Mouse (Mus musculus) MEL (cell line): ENCODE data around the gene Anxa2. TPM values are rescaled to one million over a fixed set of nuclear protein-coding genes. Genes with fewer than 3 reads are reported as not detected.

Experiments
- DNase-seq: peaks from one replicate; pipeline ENCODE4 v3.0.0; 2011; ENCODE audit warnings: low read depth, low spot score
- H3K27ac ChIP-seq: 2 replicates; pipeline ENCODE4 v1.5.1; 2012; ENCODE audit warnings: low read depth, mild to moderate bottlenecking, control low read depth, low read length, moderate library complexity; ENCODE audit not compliant: control insufficient read depth
- H3K27me3 ChIP-seq, 2 experiments: fragments of 150-350 bp in 1 of 2; sonication (generic) in 1 of 2; 2 replicates each; pipeline ENCODE4 v1.6.1; 2012; ENCODE audit warnings: low read length in 2 of 2, mild to moderate bottlenecking in 2 of 2, improper control_type of control experiment in 1 of 2, moderate library complexity in 1 of 2; ENCODE audit not compliant: insufficient read depth in 2 of 2, control insufficient read depth in 1 of 2
- H3K36me3 ChIP-seq, 2 experiments: 2 replicates each; pipeline ENCODE4 v1.6.1; 2012 to 2014; ENCODE audit warnings: low read length in 2 of 2, improper control_type of control experiment in 1 of 2, inconsistent platforms in 1 of 2, mild to moderate bottlenecking in 1 of 2; ENCODE audit not compliant: insufficient read depth in 2 of 2, control insufficient read depth in 1 of 2
- H3K4me1 ChIP-seq, 2 experiments: fragments of 150-350 bp in 1 of 2; sonication (generic) in 1 of 2; 2 replicates each; pipeline ENCODE4 v1.6.1; 2012; ENCODE audit warnings: low read length in 2 of 2, improper control_type of control experiment in 1 of 2, mild to moderate bottlenecking in 1 of 2; ENCODE audit not compliant: insufficient read depth in 2 of 2, control insufficient read depth in 1 of 2
- H3K4me3 ChIP-seq, 2 experiments: fragments of 150-350 bp in 1 of 2; sonication (generic) in 1 of 2; 2 replicates each; pipeline ENCODE4 v1.5.1; 2012; ENCODE audit warnings: low read depth in 2 of 2, low read length in 2 of 2, mild to moderate bottlenecking in 2 of 2, moderate library complexity in 2 of 2, control low read depth in 1 of 2, improper control_type of control experiment in 1 of 2; ENCODE audit not compliant: control insufficient read depth in 1 of 2, insufficient read depth in 1 of 2
- H3K79me2 ChIP-seq: 2 replicates; pipeline ENCODE4 v1.6.1; 2012; ENCODE audit warnings: mild to moderate bottlenecking, low read length, moderate library complexity; ENCODE audit not compliant: control insufficient read depth, poor library complexity, insufficient read depth
- H3K9ac ChIP-seq: 2 replicates; pipeline ENCODE4 v1.6.1; 2012; ENCODE audit warnings: low read depth, mild to moderate bottlenecking, control low read depth, low read length, moderate library complexity; ENCODE audit not compliant: control insufficient read depth, poor library complexity, severe bottlenecking
- H3K9me3 ChIP-seq: fragments of 150-350 bp; sonication (generic); replicated peaks from 2 replicates; pipeline ENCODE4 v1.6.1; 2012; ENCODE audit warnings: mild to moderate bottlenecking, low read length, improper control_type of control experiment, moderate library complexity; ENCODE audit not compliant: insufficient read depth
- BHLHE40 ChIP-seq: IDR thresholded peaks from 2 replicates; pipeline ENCODE4 v1.6.1; 2012; ENCODE audit warnings: low read depth, mild to moderate bottlenecking, inconsistent platforms, low read length, improper control_type of control experiment, borderline replicate concordance
- CHD1 ChIP-seq: IDR thresholded peaks from 2 replicates; pipeline ENCODE4 v1.6.1; 2012; ENCODE audit warnings: low read depth, mild to moderate bottlenecking, inconsistent platforms, low read length, improper control_type of control experiment
- CHD2 ChIP-seq: IDR thresholded peaks from 2 replicates; pipeline ENCODE4 v1.6.1; 2011; ENCODE audit warnings: low read length, improper control_type of control experiment
- ELF1 ChIP-seq: IDR thresholded peaks from 2 replicates; pipeline ENCODE4 v1.6.1; 2014; ENCODE audit warnings: low read depth, mild to moderate bottlenecking, inconsistent platforms, low read length, improper control_type of control experiment, moderate library complexity
- ETS1 ChIP-seq: IDR thresholded peaks from 2 replicates; pipeline ENCODE4 v1.6.1; 2012; ENCODE audit warnings: low read depth, mild to moderate bottlenecking, inconsistent platforms, low read length, improper control_type of control experiment, moderate library complexity
- HCFC1 ChIP-seq: IDR thresholded peaks from 2 replicates; pipeline ENCODE4 v1.6.1; 2012; ENCODE audit warnings: low read depth, mild to moderate bottlenecking, inconsistent platforms, low read length, improper control_type of control experiment, moderate library complexity
- JUND ChIP-seq: IDR thresholded peaks from 2 replicates; pipeline ENCODE4 v1.6.1; 2011; ENCODE audit warnings: low read depth, mild to moderate bottlenecking, improper control_type of control experiment, low read length
- MAFK ChIP-seq: IDR thresholded peaks from 2 replicates; pipeline ENCODE4 v1.6.1; 2011; ENCODE audit warnings: low read depth, mild to moderate bottlenecking, low read length, improper control_type of control experiment, borderline replicate concordance
- MAX ChIP-seq: IDR thresholded peaks from 2 replicates; pipeline ENCODE4 v1.6.1; 2011; ENCODE audit warnings: low read length, improper control_type of control experiment
- MAZ ChIP-seq: IDR thresholded peaks from 2 replicates; pipeline ENCODE4 v1.6.1; 2012; ENCODE audit warnings: low read depth, mild to moderate bottlenecking, inconsistent platforms, low read length, improper control_type of control experiment
- MEF2A ChIP-seq: IDR thresholded peaks from 2 replicates; pipeline ENCODE4 v1.6.1; 2014; ENCODE audit warnings: low read depth, mild to moderate bottlenecking, inconsistent platforms, low read length, improper control_type of control experiment; ENCODE audit not compliant: poor library complexity, insufficient replicate concordance, severe bottlenecking; ENCODE audit errors: extremely low read depth
- POLR2AphosphoS2 ChIP-seq: IDR thresholded peaks from 2 replicates; pipeline ENCODE4 v1.6.1; 2011; ENCODE audit warnings: low read length, improper control_type of control experiment
- RCOR1 ChIP-seq: IDR thresholded peaks from 2 replicates; pipeline ENCODE4 v1.6.1; 2012; ENCODE audit warnings: low read depth, mild to moderate bottlenecking, inconsistent platforms, low read length, improper control_type of control experiment
- SIN3A ChIP-seq: IDR thresholded peaks from 2 replicates; pipeline ENCODE4 v1.6.1; 2012; ENCODE audit warnings: low read length, improper control_type of control experiment, inconsistent platforms
- TAL1 ChIP-seq: IDR thresholded peaks from 2 replicates; pipeline ENCODE4 v1.6.1; 2012; ENCODE audit warnings: mild to moderate bottlenecking, inconsistent platforms, low read length, moderate library complexity, mixed read lengths
- USF1 ChIP-seq: IDR thresholded peaks from 2 replicates; pipeline ENCODE4 v1.6.1; 2014; ENCODE audit warnings: low read depth, mild to moderate bottlenecking, inconsistent platforms, low read length, improper control_type of control experiment, moderate library complexity
- ZC3H11A ChIP-seq: IDR thresholded peaks from 2 replicates; pipeline ENCODE4 v1.6.1; 2012; ENCODE audit warnings: low read depth, mild to moderate bottlenecking, inconsistent platforms, low read length, improper control_type of control experiment
- ZMIZ1 ChIP-seq: IDR thresholded peaks from 2 replicates; pipeline ENCODE4 v1.6.1; 2012; ENCODE audit warnings: low read depth, mild to moderate bottlenecking, inconsistent platforms, low read length, improper control_type of control experiment, moderate library complexity
- polyA plus RNA-seq, 2 experiments: library from polyadenylated mRNA; stranded (reverse) in 1 of 2; unstranded in 1 of 2; fragments of >175 nt in 1 of 2; fragments of >200 nt in 1 of 2; gene quantifications; 2 replicates each; pipeline versions ENCODE4 v1.2.1 to v1.2.4; 2012; ENCODE audit warnings: low replicate concordance in 2 of 2, low read depth in 1 of 2; ENCODE audit not compliant: insufficient read length in 2 of 2, insufficient read depth in 1 of 2, missing spikeins in 1 of 2
- total RNA-seq: library from RNA; depleted of rRNA; stranded (reverse); fragments of 300-350 nt; gene quantifications from 2 replicates; pipeline ENCODE4 v1.2.3, GENCODE M21; 2012

Gene Anxa2
- total and polyA plus RNA-seq, 3 experiments, result 33.9 to 190 TPM; not detected in 1

- no peaks in the 10 kb centered on the region for H3K79me2 ChIP-seq
- no peaks in the 10 kb centered on the region for H3K4me1 ChIP-seq
- H3K4me3 ChIP-seq, result no peak overlapping the region
- DNase-seq, result no peak
- no peaks in the 10 kb centered on the region for H3K9me3 ChIP-seq
- TF ChIP-seq CHD1 (no peak), SIN3A (no peak), ELF1 (no peak), MAX (no peak), RCOR1 (no peak), USF1 (no peak), ETS1 (no peak), HCFC1 (no peak), BHLHE40 (no peak), MAZ (no peak), MAFK (no peak), CHD2 (no peak)
- no peak overlapping the region for H3K27ac ChIP-seq
- peaks cover 0 to 1% of the 10 kb centered on the region in 2 experiments; a peak in 1 of 4 replicates for H3K36me3 ChIP-seq
- no peak overlapping the region for H3K9ac ChIP-seq
- H3K27me3 ChIP-seq, result no peaks in the 10 kb centered on the region
Observed at GRCm38 (mm10) chr9:69470362-69470761, 16.9 kb downstream of the Anxa2 start.

- no peaks in the 10 kb centered on the region for H3K9me3 ChIP-seq
- H3K79me2 ChIP-seq, result no peaks in the 10 kb centered on the region
- DNase-seq, result no peak
- H3K4me3 ChIP-seq, result no peak overlapping the region
- TF ChIP-seq BHLHE40 (no peak), POLR2AphosphoS2 (no peak), ZMIZ1 (no peak), JUND (no peak), RCOR1 (no peak), TAL1 (no peak), HCFC1 (no peak), ZC3H11A (no peak), MEF2A (no peak)
- H3K27me3 ChIP-seq, result no peaks in the 10 kb centered on the region
- H3K9ac ChIP-seq, result no peak overlapping the region
- no peak overlapping the region for H3K27ac ChIP-seq
- H3K4me1 ChIP-seq, result no peaks in the 10 kb centered on the region
- H3K36me3 ChIP-seq, result peaks cover 0 to 1% of the 10 kb centered on the region in 2 experiments; a peak in 1 of 4 replicates
Observed at GRCm38 (mm10) chr9:69470921-69471320, 17.5 kb downstream of the Anxa2 start.
